Mouse (Mus musculus): ENCODE measurements at regions not wholly inside any gene's neighbourhood (a gene's known extent, or its start where the extent isn't known, plus 50 kb on each side); places are given as distances from the start of the nearest gene placed in this dataset.

GRCm38 (mm10) chr9:30315172-30315644 lies 111.7 kb upstream of the Snx19 start:
- TF ChIP-seq CTCF (IDR thresholded peaks at IDR 0.05; ENCODE audit: insufficient read depth, low read depth, low read length) (no peak), POLR2A (IDR thresholded peaks at IDR 0.05; ENCODE audit: insufficient read depth, low read depth, low read length) (no peak)
